Mouse (Mus musculus) intestine, embryonic 14.5 days (tissue): ENCODE results near the gene Mcl1. TPM values are rescaled to one million over a fixed set of nuclear protein-coding genes. Genes with fewer than 3 reads are reported as not detected.

Experiments used
- ATAC-seq: fragments of 200-750 bp; cut with Nextera tagmentation; replicated peaks from 2 replicates; pipeline ENCODE4 v1.8.0; 2017; ENCODE audit warnings: low read depth, moderate number of reproducible peaks, moderate TSS enrichment, moderate library complexity; ENCODE audit not compliant: low FRiP score, low TSS enrichment
- DNase-seq: peaks from one replicate; pipeline ENCODE4 v3.0.0-alpha.2; 2018; ENCODE audit warnings: low spot score
- H3K27ac ChIP-seq: fragments of 300-500 bp; sonication (generic); 2 replicates; pipeline ENCODE4 v1.5.1; 2014; ENCODE audit warnings: low read depth, mild to moderate bottlenecking, control low read depth
- H3K27me3 ChIP-seq: fragments of 300-500 bp; sonication (generic); replicated peaks from 2 replicates; pipeline ENCODE4 v1.6.1; 2014; ENCODE audit warnings: low read length, control low read depth; ENCODE audit not compliant: control insufficient read depth, insufficient read depth
- H3K36me3 ChIP-seq: fragments of 300-500 bp; sonication (generic); 2 replicates; pipeline ENCODE4 v1.6.1; 2014; ENCODE audit warnings: low read length, control low read depth; ENCODE audit not compliant: control insufficient read depth, insufficient read depth
- H3K4me1 ChIP-seq: fragments of 300-500 bp; sonication (generic); replicated peaks from 2 replicates; pipeline ENCODE4 v1.6.1; 2014; ENCODE audit warnings: low read length, control low read depth, mixed read lengths; ENCODE audit not compliant: control insufficient read depth, insufficient read depth
- H3K4me2 ChIP-seq: fragments of 300-500 bp; sonication (generic); 2 replicates; pipeline ENCODE4 v1.6.1; 2014; ENCODE audit warnings: low read length
- H3K4me3 ChIP-seq: fragments of 300-500 bp; sonication (generic); 2 replicates; pipeline ENCODE4 v1.5.1; 2014; ENCODE audit warnings: low read depth, low read length, control low read depth, mixed read lengths
- H3K9ac ChIP-seq: fragments of 300-500 bp; sonication (generic); 2 replicates; pipeline ENCODE4 v1.6.1; 2014; ENCODE audit warnings: mild to moderate bottlenecking, low read length
- H3K9me3 ChIP-seq: fragments of 300-500 bp; sonication (generic); 2 replicates; pipeline ENCODE4 v1.6.1; 2016; ENCODE audit warnings: low read length, control low read depth; ENCODE audit not compliant: control insufficient read depth
- WGBS: fragments of 180-500 bp; shearing (Covaris S2); extraction: QIAGEN DNeasy Blood & Tissue Kit; methylation state at CpG from one replicate; pipeline ENCODE4 v1.1.7; 2014; 5-methylcytosine and 5-hydroxymethylcytosine counted together
- polyA plus RNA-seq: library from polyadenylated mRNA; unstranded; fragments of >200 nt; fragmentation: Nextera tagmentation; extraction: Ambion mirVana; gene quantifications from 2 replicates; pipeline ENCODE4 v1.2.1, GENCODE M21; 2014

The Mcl1 gene
- polyA plus RNA-seq, 1 experiment from 2014 or later: 57.5 TPM

DNA sequence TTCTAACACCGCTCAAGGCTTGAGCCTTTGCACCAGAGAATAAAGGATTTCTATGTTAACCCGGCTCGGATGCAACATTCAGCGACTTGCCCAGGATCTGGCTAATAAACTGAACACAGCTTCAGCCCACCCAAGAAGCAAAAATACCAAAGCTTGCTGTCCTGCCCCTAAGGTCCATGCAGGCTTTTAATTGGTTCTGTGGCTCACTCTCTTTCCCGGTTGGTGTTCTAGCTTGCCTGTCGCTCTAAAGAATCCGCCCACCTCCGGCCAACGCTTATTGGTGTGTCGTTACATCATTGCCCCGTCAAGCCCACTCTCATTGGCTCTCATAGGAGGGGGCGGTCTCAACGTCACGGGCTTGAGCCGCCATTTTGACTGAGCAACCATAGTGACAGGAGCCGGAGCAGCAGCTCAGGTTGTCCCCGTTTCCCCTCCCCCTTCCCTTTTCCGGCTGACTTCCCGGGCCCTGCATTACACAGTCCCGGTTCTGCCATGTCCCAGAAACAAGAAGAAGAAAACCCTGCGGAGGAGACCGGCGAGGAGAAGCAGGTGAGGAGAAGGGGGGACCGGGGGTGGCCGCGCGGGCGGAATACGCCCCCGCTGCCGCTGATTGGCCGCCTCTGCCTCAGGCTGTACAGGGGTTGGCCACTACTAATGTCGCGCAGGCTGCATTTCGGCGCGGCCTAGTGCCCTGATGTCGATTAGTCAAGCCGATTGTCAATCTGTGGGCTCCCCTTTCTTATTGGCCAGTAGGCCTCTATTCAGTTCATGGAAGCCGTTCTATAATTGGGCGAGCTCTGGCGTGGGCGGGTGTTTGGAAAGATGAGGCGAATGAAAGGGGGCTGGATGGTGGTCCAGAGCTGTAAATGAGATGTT lies 33.7 kb upstream of the Mcl1 start, which contains the start of gene Ensa:
TSS of gene Ensa (plus strand) at position 366 of the 876 bp plus-strand sequence.
- H3K4me3 ChIP-seq: peak within 1 kb of the TSS; percentile 64
- DNase-seq (peak; percentile 98), ATAC-seq (peak; percentile 99)
- H3K27ac ChIP-seq: peak within 1 kb of the TSS; percentile 88
- under 1% methylated on average over 44 of the region's 44 CpGs for WGBS
- H3K36me3 ChIP-seq: peaks cover 38% of the 10 kb centered on the region
- H3K9me3 ChIP-seq: no peaks in the 10 kb centered on the region
- peaks cover 8% of the 10 kb centered on the region; the same call in 1 of the 2 replicates for H3K4me1 ChIP-seq
- peak within 1 kb of the TSS; percentile 51 for H3K9ac ChIP-seq
- H3K27me3 ChIP-seq: no peaks in the 10 kb centered on the region
- peak within 1 kb of the TSS; percentile 68 for H3K4me2 ChIP-seq

DNA sequence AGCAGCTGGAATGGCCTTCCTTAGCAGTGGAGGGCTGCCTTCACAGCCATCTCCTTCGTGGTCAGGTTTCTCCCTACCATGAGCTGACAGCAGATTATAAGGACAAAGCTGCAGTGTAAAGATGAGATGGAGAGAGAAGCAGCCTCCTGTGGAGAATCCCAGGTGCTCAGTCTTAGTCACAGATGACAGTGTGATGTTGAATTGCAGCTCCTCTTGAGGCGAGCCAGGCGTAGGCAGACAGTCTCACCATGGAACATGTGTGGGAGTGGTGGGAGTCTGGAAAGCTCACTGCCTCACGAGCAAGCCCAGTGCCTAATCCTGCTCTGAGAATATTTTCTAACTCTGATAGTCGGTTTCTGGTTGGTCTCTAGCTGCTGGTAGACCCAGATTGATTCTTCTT lies 30.8 kb upstream of the Mcl1 start:
- 78% methylated on average over 5 of the region's 5 CpGs for WGBS
- H3K4me1 ChIP-seq: peaks cover 8% of the 10 kb centered on the region; the same call in 1 of the 2 replicates
- H3K27ac ChIP-seq: no peak overlapping the region
- H3K36me3 ChIP-seq: peaks cover 62% of the 10 kb centered on the region
- DNase-seq (no peak), ATAC-seq (no peak)
- H3K4me2 ChIP-seq: no peak overlapping the region
- H3K4me3 ChIP-seq: no peak overlapping the region
- H3K9me3 ChIP-seq: no peaks in the 10 kb centered on the region
- no peak overlapping the region for H3K9ac ChIP-seq
- no peaks in the 10 kb centered on the region for H3K27me3 ChIP-seq

GRCm38 (mm10) chr3:95629755-95630154 lies 28.8 kb upstream of the Mcl1 start:
- no peak for ATAC-seq
- H3K4me3 ChIP-seq: no peak overlapping the region
- no peak for DNase-seq
- no peak overlapping the region for H3K9ac ChIP-seq
- H3K9me3 ChIP-seq: no peaks in the 10 kb centered on the region
- no peak overlapping the region for H3K4me2 ChIP-seq
- no peaks in the 10 kb centered on the region for H3K27me3 ChIP-seq
- H3K36me3 ChIP-seq: peaks cover 81% of the 10 kb centered on the region
- no peak overlapping the region for H3K27ac ChIP-seq
- peaks cover 8% of the 10 kb centered on the region; the same call in 1 of the 2 replicates for H3K4me1 ChIP-seq
- 89% methylated on average over 4 of the region's 4 CpGs for WGBS

- Histone ChIP-seq H3K4me2 (no peak overlapping the region), H3K9me3 (no peaks in the 10 kb centered on the region), H3K27me3 (no peaks in the 10 kb centered on the region), H3K36me3 (peaks cover 92% of the 10 kb centered on the region), H3K27ac (no peak overlapping the region), H3K4me1 (peaks cover 5% of the 10 kb centered on the region; the same call in 1 of the 2 replicates), H3K4me3 (no peak overlapping the region), H3K9ac (no peak overlapping the region)
- 76% methylated on average over 3 of the region's 3 CpGs for WGBS
- ATAC-seq (no peak), DNase-seq (no peak)
Observed at GRCm38 (mm10) chr3:95630856-95631255, 27.7 kb upstream of the Mcl1 start.

DNA sequence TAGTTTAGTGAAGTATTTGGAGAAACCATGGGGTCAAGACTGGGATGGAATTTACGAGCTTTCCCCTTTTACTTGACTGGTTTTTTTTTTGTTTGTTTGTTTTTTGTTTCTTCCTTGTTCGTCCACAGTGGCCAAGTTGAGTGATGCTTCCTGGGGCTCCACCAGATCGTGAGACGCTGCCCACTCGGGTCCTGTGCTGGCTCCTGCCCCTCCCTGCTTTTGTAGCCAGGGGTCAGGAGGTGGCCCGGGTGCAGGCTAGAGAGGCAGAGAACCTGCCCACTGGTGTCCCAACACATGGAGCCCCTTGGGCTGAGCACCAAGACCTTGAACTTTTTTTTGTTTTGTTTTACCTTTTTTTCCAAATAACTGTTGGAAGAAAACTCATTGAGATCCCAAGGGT lies 27.3 kb upstream of the Mcl1 start:
- no peaks in the 10 kb centered on the region for H3K27me3 ChIP-seq
- H3K9me3 ChIP-seq: no peaks in the 10 kb centered on the region
- no peak overlapping the region for H3K4me2 ChIP-seq
- DNase-seq: no peak
- no peak overlapping the region for H3K9ac ChIP-seq
- 68% methylated on average over 6 of the region's 6 CpGs for WGBS
- no peak overlapping the region for H3K27ac ChIP-seq
- peaks cover 95% of the 10 kb centered on the region for H3K36me3 ChIP-seq
- 0 out of 2 replicates have a peak, but pooled peaks cover under 1% of the 10 kb centered on the region for H3K4me1 ChIP-seq
- ATAC-seq: no peak
- no peak overlapping the region for H3K4me3 ChIP-seq

DNA sequence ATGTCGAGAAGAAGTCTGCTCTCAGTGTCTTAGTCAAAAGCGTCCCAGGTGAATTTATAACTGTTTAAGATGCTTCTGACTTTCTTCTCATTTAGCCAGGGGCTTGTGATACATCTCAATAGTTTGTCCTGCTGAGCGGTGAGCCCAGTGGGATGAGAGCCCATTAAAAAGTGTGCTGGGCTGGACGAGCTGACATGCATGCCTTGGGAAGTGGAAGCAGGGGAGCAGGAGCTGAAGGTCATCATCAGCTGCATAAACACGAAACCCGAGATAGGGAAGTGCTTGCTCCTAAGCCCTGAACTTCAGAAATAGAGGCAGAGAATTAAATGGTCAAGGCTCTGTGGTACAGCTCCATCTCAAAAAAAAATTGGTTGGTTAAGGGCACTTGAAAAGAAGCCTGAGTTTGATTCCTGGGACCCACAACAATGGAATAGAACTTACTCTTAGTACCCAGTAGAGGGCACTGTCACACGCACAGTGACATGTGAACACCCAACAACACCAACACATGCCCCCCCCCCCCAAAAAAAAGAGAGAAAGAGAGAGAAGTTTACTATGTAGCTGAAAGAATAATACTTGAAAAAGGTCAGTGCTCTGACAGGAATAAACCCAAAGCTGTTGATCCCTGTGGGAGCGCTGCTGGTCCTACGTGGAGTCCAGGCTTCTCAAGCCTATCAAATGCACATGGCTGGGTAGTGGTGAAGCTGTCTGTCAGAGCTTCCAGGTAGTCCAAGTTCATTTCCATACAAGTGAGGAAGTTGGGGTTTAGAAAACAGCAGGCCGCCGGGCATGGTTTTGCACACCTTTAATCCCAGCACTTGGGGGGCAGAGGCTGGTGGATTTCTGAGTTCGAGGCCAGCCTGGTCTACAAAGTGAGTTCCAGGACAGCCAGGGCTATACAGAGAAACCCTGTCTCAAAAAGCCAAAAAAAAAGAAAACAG lies 25.7 kb upstream of the Mcl1 start:
- Histone ChIP-seq H3K4me2 (no peak overlapping the region), H3K9ac (no peak overlapping the region), H3K4me1 (no peaks in the 10 kb centered on the region), H3K27ac (no peak overlapping the region), H3K27me3 (no peaks in the 10 kb centered on the region), H3K9me3 (no peaks in the 10 kb centered on the region), H3K36me3 (peaks cover 92% of the 10 kb centered on the region), H3K4me3 (no peak overlapping the region)
- 68% methylated on average over 12 of the region's 12 CpGs for WGBS
- no peak for DNase-seq
- no peak for ATAC-seq

DNA sequence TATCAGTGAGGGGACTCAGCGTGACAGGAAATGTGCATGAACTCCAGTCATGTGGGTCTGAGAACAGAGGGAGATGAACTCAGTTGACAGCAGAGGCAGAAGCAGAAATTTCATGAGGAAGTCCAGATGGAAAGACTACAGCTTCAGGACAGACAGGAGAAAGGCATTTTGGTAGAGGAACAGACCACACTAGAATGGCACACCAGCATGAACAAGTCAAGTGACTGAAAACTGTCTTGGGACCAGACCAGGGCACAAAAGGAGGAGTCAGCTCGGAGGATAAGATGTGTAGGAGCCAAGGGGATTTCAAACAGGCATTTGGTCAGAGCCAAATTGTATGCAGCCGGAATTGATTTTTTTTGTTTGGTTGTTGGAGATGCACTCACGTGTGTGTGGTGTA lies 23.0 kb upstream of the Mcl1 start:
- Histone ChIP-seq H3K9ac (no peak overlapping the region), H3K4me3 (no peak overlapping the region), H3K36me3 (peaks cover 68% of the 10 kb centered on the region), H3K4me1 (no peaks in the 10 kb centered on the region), H3K9me3 (no peaks in the 10 kb centered on the region), H3K27ac (peak overlapping the region; percentile 38; the same call in 1 of the 2 replicates), H3K4me2 (no peak overlapping the region), H3K27me3 (no peaks in the 10 kb centered on the region)
- WGBS: 49% methylated on average over 4 of the region's 4 CpGs
- ATAC-seq (no peak), DNase-seq (no peak)

DNA sequence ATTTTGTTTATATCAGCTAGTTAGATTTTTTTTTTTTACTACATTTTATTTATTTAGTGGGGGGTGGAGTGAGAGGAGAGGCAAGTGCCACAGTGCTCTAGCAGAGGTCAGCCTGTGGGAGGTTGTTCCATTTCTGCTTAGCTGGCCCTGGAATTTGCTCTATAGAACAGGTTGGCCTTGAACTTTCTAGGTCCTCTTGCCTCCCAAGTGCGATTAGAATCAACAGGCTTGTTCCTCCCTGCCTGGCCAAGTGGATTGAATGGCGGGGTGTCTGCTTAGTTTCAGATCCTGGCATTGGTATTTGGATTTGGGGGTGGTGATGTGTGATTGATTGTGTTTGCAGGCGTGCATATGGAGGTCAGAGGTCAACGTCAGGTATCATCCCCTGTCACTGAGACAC lies 22.5 kb upstream of the Mcl1 start:
- Histone ChIP-seq H3K9me3 (no peaks in the 10 kb centered on the region), H3K27ac (no peak overlapping the region), H3K4me2 (no peak overlapping the region), H3K27me3 (no peaks in the 10 kb centered on the region), H3K4me3 (no peak overlapping the region), H3K4me1 (no peaks in the 10 kb centered on the region), H3K9ac (no peak overlapping the region), H3K36me3 (peaks cover 64% of the 10 kb centered on the region)
- no peak for ATAC-seq
- 45% methylated on average over 4 of the region's 4 CpGs for WGBS
- DNase-seq: no peak
